Mouse (Mus musculus) spleen, postnatal 14 days (tissue): ENCODE data around the gene Cabp4.
"Not testable (repeated sequence)": the region's sequence is repeated elsewhere in the genome, so short reads cannot be mapped to it uniquely, and the experiment has no call there.

Experiments
- DNase-seq, 2 experiments: peaks; one replicate each; pipeline ENCODE4 v3.0.0; 2021 to 2022; ENCODE audit warnings: low spot score in 2 of 2

Cabp4 gene

DNA sequence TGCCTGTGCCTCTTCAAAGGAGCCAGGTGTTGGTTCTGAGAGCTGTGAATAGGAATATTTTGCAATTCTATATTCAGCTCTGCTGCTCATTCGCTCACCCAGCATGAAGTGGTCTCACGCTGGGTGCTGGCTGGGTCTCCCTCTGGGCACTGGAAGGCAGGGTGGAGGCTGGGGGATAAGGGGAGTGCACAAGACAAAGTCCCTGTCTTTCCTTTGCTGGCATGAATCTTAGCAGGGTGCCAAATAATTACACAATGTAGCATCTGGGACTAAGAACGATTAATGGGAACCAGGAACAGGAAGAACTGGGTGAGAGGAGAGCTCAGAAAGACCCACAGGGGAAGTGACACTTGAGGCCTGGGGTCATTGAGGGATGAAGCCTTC, 3.2 kb upstream of the Cabp4 start:
- DNase-seq: no peak

GRCm38 (mm10) chr19:4146366-4147021, 2.7 kb upstream of the Cabp4 start:
- no peak for DNase-seq

- DNase-seq: no peak
Observed at GRCm38 (mm10) chr19:4145936-4146335, 2.1 kb upstream of the Cabp4 start.

DNA sequence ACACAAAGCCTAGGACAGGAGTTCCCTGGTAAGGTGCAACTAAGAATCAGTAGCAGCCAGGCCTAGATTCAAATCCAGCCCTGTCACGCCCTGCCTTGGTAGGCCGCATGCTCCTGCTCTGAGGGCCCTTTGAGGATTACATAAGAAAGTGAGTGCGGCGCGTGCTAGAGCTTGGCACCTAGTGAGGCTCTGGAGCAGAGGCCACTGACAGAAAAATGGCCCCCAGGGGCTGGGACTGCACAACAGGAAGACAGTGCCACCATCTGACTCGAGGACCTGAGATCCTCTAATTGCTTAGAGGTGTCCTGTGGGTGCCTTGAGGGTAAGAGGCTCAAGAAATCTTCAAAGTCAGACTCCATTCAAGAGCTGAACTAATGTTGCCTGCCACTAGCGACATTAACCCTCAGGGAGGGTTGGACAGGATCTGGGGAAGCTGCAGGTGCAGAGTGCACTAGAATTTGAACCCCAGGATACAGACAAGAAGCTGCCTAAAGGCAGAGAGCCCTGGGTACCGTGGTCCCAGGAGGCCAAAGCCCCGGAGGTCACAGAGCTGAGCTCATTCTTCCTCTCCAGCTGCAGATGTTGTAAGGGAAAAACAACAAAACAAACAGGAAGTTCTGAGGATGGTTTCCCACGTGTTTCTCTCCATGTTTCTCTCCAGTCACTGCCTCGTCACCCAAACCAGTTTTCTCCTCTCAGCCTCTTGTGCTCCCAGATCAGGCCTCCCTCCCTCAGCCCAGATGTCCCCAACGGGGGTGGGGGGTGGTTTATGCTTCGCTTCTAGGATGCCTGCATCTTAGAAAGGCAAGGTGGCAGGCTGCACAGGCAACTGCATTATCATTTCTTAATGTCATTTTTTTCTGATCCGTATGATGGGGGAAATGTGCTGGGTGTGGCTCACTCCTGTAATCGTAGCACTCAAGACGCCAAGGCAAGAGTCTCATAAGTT, 991 bp upstream of the Cabp4 start:
- DNase-seq: no peak

DNA sequence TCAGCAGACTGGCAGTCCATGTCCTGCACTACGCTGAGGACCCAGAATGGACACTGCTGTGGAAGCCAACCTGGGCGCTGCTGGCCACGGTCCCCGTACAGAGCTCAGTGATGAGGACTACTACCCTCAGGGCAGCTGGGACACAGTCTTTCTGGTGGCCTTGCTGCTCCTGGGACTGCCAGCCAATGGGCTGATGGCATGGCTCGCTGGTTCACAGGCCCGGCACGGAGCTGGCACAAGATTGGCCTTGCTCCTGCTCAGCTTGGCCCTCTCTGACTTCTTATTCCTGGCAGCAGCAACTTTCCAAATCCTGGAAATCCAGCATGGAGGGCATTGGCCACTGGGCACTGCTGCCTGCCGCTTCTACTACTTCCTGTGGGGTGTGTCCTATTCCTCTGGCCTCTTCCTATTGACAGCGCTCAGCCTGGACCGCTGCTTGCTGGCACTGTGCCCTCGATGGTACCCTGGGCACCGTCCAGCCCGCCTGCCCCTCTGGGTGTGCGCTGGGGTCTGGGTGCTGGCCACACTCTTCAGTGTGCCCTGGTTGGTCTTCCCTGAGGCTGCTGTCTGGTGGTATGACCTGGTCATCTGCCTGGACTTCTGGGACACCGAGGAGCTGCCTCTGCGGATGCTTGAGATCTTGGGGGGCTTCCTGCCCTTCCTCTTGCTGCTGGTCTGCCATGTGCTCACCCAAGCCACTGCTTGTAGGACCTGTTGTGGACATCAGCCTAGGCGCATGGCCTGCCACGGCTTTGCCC, 1.2 kb downstream of the Cabp4 start:
- no peak for DNase-seq

DNA sequence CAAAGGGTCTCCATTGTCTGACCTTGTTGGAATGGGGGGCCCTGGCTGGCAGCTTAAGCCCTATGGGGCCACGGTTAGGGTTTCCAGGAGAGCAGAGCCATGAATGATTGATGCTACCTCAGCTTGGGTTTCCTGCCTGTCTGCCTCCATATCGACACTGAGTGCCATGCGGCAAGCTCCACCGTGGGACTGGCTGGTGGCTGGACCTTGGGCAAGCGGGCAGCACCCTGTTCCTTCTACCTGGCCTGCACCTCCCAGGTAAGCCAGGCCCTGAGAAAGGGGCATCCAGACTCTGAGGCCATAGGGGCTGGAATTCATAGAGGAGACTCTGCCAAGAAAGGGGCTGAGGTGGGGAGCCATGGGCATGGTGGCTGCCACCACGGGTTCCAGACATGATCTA, 3.7 kb downstream of the Cabp4 start:
- DNase-seq: no peak

- DNase-seq: no peak
Observed at GRCm38 (mm10) chr19:4139446-4139845, 4.4 kb downstream of the Cabp4 start, which contains the start of gene Gpr152. Gpr152 (plus strand) TSS chr19:4139787.

DNA sequence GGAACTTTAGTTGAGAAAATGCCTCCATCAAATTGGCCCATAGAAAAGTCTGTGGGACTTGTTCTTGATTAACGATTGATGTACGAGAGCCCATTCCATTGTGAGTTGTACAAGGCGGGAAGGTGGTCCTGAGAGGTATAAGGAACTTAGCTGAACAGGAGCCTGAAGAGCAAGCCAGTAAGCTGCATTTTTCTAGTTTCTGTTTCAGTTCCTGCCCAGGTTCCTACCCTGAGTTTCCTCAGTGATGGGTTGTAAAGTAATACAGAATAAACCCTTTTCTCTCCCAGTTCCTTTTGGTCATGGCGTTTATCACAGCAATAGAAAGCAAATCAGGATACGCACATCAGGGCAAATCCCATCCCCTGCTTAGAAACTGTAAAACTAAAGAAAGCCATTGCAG, 5.9 kb downstream of the Cabp4 start:
- no peak for DNase-seq

- no peak for DNase-seq
Observed at GRCm38 (mm10) chr19:4136463-4136862, 7.4 kb downstream of the Cabp4 start.

DNA sequence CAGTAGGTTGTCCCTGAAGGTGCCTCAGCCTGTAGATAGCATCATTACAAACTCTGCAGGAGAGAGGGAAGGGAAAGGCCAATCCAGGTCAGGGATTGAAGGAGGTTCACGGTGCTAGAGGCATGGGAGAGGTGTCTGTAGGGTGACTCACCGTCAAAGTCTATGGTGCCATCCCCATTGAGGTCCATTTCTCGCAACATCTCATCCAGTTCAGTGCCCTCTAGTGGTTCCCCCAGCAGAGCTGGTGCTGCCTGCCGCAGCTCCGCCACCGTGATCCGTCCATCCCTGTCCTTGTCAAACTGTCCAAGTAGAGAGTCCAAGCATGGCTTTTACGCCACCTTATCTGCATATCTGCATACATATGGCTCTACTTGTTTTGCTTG, 7.9 kb downstream of the Cabp4 start:
- DNase-seq: not testable (repeated sequence)

DNA sequence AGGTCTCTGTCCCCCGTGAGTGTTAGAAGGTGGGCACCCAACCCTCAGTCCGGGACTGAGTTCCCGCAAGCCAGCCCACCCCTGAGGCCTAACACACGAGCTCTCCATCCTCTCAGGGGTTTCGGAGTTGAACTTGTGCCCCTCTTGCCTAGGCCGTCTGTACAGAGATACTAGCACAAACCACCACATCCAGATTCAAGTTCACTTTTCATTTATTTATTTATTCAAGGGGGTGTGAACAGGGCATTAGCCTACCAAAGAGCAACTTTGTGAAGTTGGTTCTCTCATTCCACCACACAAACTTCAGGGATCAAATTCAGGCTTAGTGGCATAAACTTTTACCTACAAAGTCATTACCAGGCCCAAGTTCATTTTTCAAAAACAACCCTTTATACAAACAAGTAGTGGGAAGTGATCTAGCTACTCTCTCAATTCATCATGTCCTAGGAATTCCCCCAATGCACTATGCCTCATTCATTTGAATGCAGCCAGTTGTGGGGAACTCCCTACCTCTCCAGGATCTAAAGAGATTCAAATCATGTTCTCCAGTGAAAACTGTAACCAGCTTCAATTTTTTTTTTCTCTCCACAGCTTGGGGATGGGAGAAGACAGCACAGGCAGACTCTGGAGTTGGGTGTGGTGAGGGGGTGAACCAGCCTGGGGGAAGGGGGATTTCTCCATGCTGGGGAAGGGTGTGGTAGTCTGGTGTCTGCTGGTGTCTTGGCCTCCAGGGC, 8.4 kb downstream of the Cabp4 start:
- DNase-seq: not testable (repeated sequence)

GRCm38 (mm10) chr19:4134354-4134753, 9.5 kb downstream of the Cabp4 start:
- no peak for DNase-seq

DNA sequence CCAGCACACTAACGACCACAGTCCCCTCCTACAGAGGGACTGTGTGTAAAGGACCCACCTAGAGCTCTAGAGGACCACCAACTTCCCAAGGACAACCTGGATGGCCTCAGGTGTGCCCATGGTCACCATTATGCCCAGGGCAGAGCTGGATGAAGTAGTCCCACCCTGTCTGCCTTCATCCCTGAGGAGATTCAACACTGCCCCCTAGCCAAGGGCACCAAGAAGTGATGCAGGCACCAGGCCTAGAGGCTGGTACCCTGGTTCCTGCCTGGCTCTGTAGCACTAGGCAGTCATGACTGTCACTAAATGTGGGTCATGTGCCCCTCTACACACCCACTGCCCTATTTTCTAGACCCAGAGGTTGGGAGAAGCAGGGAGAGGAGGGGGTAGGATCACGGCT, 12.1 kb downstream of the Cabp4 start:
- DNase-seq: no peak

- DNase-seq: no peak
Observed at GRCm38 (mm10) chr19:4131075-4131474, 12.8 kb downstream of the Cabp4 start.

- DNase-seq: no peak
Observed at GRCm38 (mm10) chr19:4130106-4130505, 13.7 kb downstream of the Cabp4 start.

GRCm38 (mm10) chr19:4129462-4129861, 14.4 kb downstream of the Cabp4 start:
- DNase-seq: no peak

GRCm38 (mm10) chr19:4126759-4127495, 16.9 kb downstream of the Cabp4 start:
- no peak for DNase-seq

DNA sequence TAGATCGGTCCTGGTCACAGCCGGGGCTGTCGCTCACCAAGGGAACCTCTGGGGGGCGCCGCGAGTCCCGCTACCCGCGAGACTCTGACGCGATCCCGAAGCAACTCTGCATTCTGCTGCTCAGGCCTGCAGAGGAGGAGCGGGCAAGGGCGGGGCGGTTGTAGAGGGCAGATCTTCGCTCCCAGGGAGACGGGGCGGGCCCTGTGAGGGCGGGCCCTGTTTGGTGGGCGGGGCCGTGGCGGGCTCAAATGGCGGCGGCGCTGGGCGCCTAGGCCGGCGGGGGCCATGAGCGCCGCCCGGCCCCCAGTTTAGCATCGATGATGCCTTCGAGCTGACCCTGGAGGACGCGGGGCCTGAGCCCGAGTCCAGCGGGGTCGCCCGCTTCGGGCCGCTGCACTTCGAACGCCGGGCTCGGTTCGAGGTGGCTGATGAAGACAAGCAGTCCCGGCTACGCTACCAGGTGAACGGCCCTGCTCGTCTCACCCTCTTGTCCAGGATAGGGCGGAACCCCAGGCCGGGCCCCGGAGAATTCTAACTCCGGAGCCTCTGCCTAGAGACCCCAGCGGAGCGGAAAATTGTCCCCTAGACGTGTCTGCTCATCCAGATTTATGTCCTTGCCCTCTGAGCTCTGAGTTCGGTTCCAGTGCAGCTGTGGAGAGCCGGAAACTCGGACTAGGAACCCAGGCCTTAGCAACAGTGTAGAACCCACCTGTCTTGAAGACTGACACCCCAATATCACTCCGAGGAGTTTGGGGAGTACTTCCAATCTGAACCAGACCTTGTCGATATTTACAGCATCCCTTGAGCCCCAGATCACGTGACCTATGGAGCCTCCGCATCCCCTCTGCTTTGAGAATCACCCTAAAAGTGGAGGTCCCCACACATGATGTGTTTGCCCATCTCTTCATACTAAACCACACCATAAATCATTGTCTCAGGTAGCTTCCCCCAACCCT, 17.8 kb downstream of the Cabp4 start, which contains the start of gene Aip:
Gene Aip (minus strand): TSS at position 118 of the 956 bp plus-strand sequence.
- peak; percentile 98 for DNase-seq

- DNase-seq: not testable (repeated sequence)
Observed at GRCm38 (mm10) chr19:4125268-4125667, 18.6 kb downstream of the Cabp4 start.

GRCm38 (mm10) chr19:4124432-4124831, 19.4 kb downstream of the Cabp4 start:
- DNase-seq: no peak
